Mouse (Mus musculus) intestine, postnatal 0 days (tissue): ENCODE measurements around the gene Lonrf2. TPM values are rescaled to one million over a fixed set of nuclear protein-coding genes. Genes with fewer than 3 reads are reported as not detected.

ENCODE experiments used
- ATAC-seq: fragments of 200-750 bp; cut with Nextera tagmentation; 2 replicates; pipeline ENCODE4 v1.8.0; 2017; ENCODE audit warnings: mild to moderate bottlenecking, moderate TSS enrichment, moderate library complexity
- H3K27ac ChIP-seq: fragments of 300-500 bp; sonication (generic); 2 replicates; pipeline ENCODE4 v1.5.1; 2014; ENCODE audit warnings: mild to moderate bottlenecking, low read depth, low read length, moderate library complexity
- H3K27me3 ChIP-seq: fragments of 300-500 bp; sonication (generic); replicated peaks from 2 replicates; pipeline ENCODE4 v1.6.1; 2014; ENCODE audit warnings: low read length, mixed read lengths; ENCODE audit not compliant: control insufficient read depth, insufficient read depth
- H3K36me3 ChIP-seq: fragments of 300-500 bp; sonication (generic); 2 replicates; pipeline ENCODE4 v1.6.1; 2014; ENCODE audit warnings: mild to moderate bottlenecking, moderate library complexity; ENCODE audit not compliant: control insufficient read depth, insufficient read depth
- H3K4me1 ChIP-seq: fragments of 300-500 bp; sonication (generic); replicated peaks from 2 replicates; pipeline ENCODE4 v1.6.1; 2014; ENCODE audit warnings: antibody characterized with exemption, low read length, mixed read lengths; ENCODE audit not compliant: control insufficient read depth, insufficient read depth
- H3K4me2 ChIP-seq: fragments of 300-500 bp; sonication (generic); replicated peaks from 2 replicates; pipeline ENCODE4 v1.6.1; 2014; ENCODE audit warnings: low read depth, mild to moderate bottlenecking, moderate library complexity
- H3K4me3 ChIP-seq: fragments of 300-500 bp; sonication (generic); 2 replicates; pipeline ENCODE4 v1.5.1; 2014; ENCODE audit warnings: low read depth, low read length
- H3K9ac ChIP-seq: fragments of 300-500 bp; sonication (generic); 2 replicates; pipeline ENCODE4 v1.6.1; 2014; ENCODE audit warnings: mild to moderate bottlenecking, low read depth, low read length
- H3K9me3 ChIP-seq: fragments of 300-500 bp; sonication (generic); 2 replicates; pipeline ENCODE4 v1.6.1; 2016; ENCODE audit warnings: mixed run types; ENCODE audit not compliant: control insufficient read depth
- CTCF ChIP-seq: sonication (generic); IDR thresholded peaks from 2 replicates; pipeline ENCODE4 v1.5.1; 2016; ENCODE audit warnings: low read depth, mild to moderate bottlenecking, control low read depth, antibody characterized with exemption, moderate library complexity
- WGBS: fragments of 180-500 bp; shearing (Covaris S2); extraction: QIAGEN DNeasy Blood & Tissue Kit; methylation state at CpG from one replicate; pipeline ENCODE4 v1.1.7; 2014; 5-methylcytosine and 5-hydroxymethylcytosine counted together
- polyA plus RNA-seq: library from polyadenylated mRNA; unstranded; fragments of >200 nt; fragmentation: Nextera tagmentation; extraction: Ambion mirVana; gene quantifications from 2 replicates; pipeline ENCODE4 v1.2.1, GENCODE M21; 2015

Gene Lonrf2
- polyA plus RNA-seq, 1 experiment from 2014 or later = 0.52 TPM

DNA sequence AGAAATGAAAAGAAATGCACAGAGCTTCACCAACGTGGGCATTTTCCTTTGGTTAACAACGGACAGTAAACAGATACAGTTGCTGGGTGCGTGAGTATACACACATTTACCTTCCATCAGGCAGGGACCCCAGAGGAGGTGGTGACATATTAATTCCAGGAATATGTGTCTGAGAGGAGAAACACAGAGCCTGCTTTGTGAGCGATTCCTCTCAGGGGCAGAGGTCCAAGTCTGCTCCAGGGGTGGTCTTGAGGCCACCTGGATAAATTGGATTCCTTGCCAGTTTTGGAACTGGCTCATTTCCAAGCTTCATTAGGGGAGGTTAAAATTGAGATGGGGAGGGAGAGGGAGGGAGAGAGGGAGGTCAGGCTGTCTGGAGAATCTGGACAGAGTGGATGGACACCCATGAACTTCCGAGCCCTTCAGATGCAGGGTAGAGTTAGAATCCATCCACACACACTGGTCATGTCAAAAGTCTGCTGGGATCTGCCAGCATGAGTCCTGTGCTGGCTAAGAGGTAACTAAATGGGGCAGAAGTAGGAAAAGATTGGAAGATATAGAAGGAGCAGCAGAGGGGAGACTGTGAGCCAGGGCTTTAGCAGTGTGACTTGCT, 78.6 kb downstream of the Lonrf2 start:
- H3K9me3 ChIP-seq = no peaks in the 10 kb centered on the region
- no peak overlapping the region for H3K4me2 ChIP-seq
- H3K27ac ChIP-seq = no peak overlapping the region
- no peak for TF ChIP-seq CTCF
- H3K4me3 ChIP-seq = no peak overlapping the region
- 68% methylated on average over 5 of the region's 5 CpGs for WGBS
- H3K4me1 ChIP-seq = no peaks in the 10 kb centered on the region
- no peak overlapping the region for H3K9ac ChIP-seq
- ATAC-seq = no peak
- no peaks in the 10 kb centered on the region for H3K27me3 ChIP-seq
- no peaks in the 10 kb centered on the region for H3K36me3 ChIP-seq

DNA sequence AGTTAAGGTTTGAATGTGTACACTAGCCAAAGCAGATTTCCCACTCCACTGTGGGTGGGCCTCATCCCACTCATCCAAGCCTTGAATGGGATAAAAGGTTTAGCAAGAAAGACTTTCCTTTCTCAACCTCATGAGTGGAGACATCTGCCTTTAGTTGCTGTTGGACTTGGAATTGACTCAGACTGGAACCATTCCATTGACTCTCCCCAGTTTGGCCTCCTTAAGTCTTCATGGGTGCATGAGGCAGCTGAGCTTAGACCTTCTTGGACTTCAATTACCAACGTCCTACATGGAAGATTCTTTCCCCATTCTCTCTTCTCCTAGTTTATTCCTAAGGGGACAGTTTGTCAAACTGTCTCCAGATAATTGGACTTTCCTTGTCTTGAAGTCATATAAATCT, 92.6 kb downstream of the Lonrf2 start:
- no peak overlapping the region for H3K27ac ChIP-seq
- 69% methylated on average over 1 of the region's 1 CpGs for WGBS
- no peaks in the 10 kb centered on the region for H3K9me3 ChIP-seq
- no peak overlapping the region for H3K9ac ChIP-seq
- no peaks in the 10 kb centered on the region for H3K27me3 ChIP-seq
- no peaks in the 10 kb centered on the region for H3K36me3 ChIP-seq
- no peak for ATAC-seq
- no peak overlapping the region for H3K4me2 ChIP-seq
- H3K4me3 ChIP-seq = no peak overlapping the region
- TF ChIP-seq CTCF = no peak
- no peaks in the 10 kb centered on the region for H3K4me1 ChIP-seq

Other genes starting within 250 kb of the Lonrf2 start
- gene Aff3, start 171.8 kb downstream of the Lonrf2 start, polyA plus RNA-seq = 2.1 TPM in 2 replicates
- 0.93 and 1.4 TPM in 2 replicates for gene Chst10, start 61.5 kb upstream of the Lonrf2 start, polyA plus RNA-seq
- not detected in 2 replicates for gene Nms, start 102.4 kb upstream of the Lonrf2 start, polyA plus RNA-seq
- gene Pdcl3, start 148.9 kb upstream of the Lonrf2 start, polyA plus RNA-seq = 125 and 126 TPM in 2 replicates